Mouse (Mus musculus) midbrain, embryonic 14.5 days (tissue): ENCODE data around the gene Rpa1. TPM values are rescaled to one million over a fixed set of nuclear protein-coding genes. Genes with fewer than 3 reads are reported as not detected.

Experiments
- ATAC-seq: fragments of 200-750 bp; cut with Nextera tagmentation; 2 replicates; pipeline ENCODE4 v1.8.0; 2017; ENCODE audit warnings: moderate number of reproducible peaks, moderate library complexity; ENCODE audit not compliant: low FRiP score, low TSS enrichment
- DNase-seq: peaks from one replicate; pipeline ENCODE4 v3.0.0-alpha.2; 2015
- H3K27ac ChIP-seq: fragments of 300-500 bp; sonication (generic); replicated peaks from 2 replicates; pipeline ENCODE4 v1.5.1; 2014; ENCODE audit warnings: mild to moderate bottlenecking, low read depth, low read length, moderate library complexity
- H3K27me3 ChIP-seq: fragments of 300-500 bp; sonication (generic); 2 replicates; pipeline ENCODE4 v1.6.1; 2014; ENCODE audit warnings: low read length, control low read depth, mixed read lengths; ENCODE audit not compliant: control insufficient read depth, insufficient read depth
- H3K36me3 ChIP-seq: fragments of 300-500 bp; sonication (generic); 2 replicates; pipeline ENCODE4 v1.6.1; 2014; ENCODE audit warnings: low read length, control low read depth; ENCODE audit not compliant: control insufficient read depth, insufficient read depth
- H3K4me1 ChIP-seq: fragments of 300-500 bp; sonication (generic); 2 replicates; pipeline ENCODE4 v1.6.1; 2014; ENCODE audit warnings: mild to moderate bottlenecking, antibody characterized with exemption, low read length, control low read depth; ENCODE audit not compliant: control insufficient read depth, insufficient read depth
- H3K4me2 ChIP-seq: fragments of 300-500 bp; sonication (generic); 2 replicates; pipeline ENCODE4 v1.6.1; 2014; ENCODE audit warnings: mild to moderate bottlenecking, low read length, moderate library complexity
- H3K4me3 ChIP-seq: fragments of 300-500 bp; sonication (generic); replicated peaks from 2 replicates; pipeline ENCODE4 v1.5.1; 2014; ENCODE audit warnings: low read depth, low read length
- H3K9ac ChIP-seq: fragments of 300-500 bp; sonication (generic); replicated peaks from 2 replicates; pipeline ENCODE4 v1.6.1; 2014; ENCODE audit warnings: mild to moderate bottlenecking, low read length, moderate library complexity
- H3K9me3 ChIP-seq: fragments of 300-500 bp; sonication (generic); 2 replicates; pipeline ENCODE4 v1.6.1; 2016; ENCODE audit warnings: low read length, control low read depth, mixed read lengths; ENCODE audit not compliant: control insufficient read depth
- WGBS: fragments of 180-500 bp; shearing (Covaris S2); extraction: QIAGEN DNeasy Blood & Tissue Kit; methylation state at CpG from one replicate; pipeline ENCODE4 v1.1.7; 2014; 5-methylcytosine and 5-hydroxymethylcytosine counted together
- microRNA-seq: library from miRNA; unstranded; fragments of <30 nt; microRNA quantifications from one replicate; pipeline ENCODE4, GENCODE M21; 2016
- polyA plus RNA-seq: library from polyadenylated mRNA; unstranded; fragments of >200 nt; fragmentation: Nextera tagmentation; extraction: Ambion mirVana; gene quantifications from 2 replicates; pipeline ENCODE4 v1.2.1, GENCODE M21; 2014

Rpa1 gene
- polyA plus RNA-seq, 1 experiment from 2014 or later = 50.0 TPM

- ATAC-seq (no peak), DNase-seq (no peak)
- H3K4me3 ChIP-seq = no peak overlapping the region
- H3K9ac ChIP-seq = no peak overlapping the region
- WGBS = 76% methylated on average over 9 of the region's 9 CpGs
- H3K27me3 ChIP-seq = no peaks in the 10 kb centered on the region
- H3K27ac ChIP-seq = peak overlapping the region; percentile 52
- H3K36me3 ChIP-seq = no peaks in the 10 kb centered on the region
- no peak overlapping the region for H3K4me2 ChIP-seq
- peaks cover 39% of the 10 kb centered on the region for H3K4me1 ChIP-seq
- H3K9me3 ChIP-seq = no peaks in the 10 kb centered on the region
These were observed 98.5 kb downstream of the Rpa1 start for GRCm38 (mm10) chr11:75249588-75249987.

Small RNA genes within 50 kb of the gene (microRNA-seq; reads per million reads assigned to microRNA genes)
- not detected for gene Gm47300

Other genes starting within 250 kb of the Rpa1 start
- 0.66 and 0.92 TPM in 2 replicates for gene Hic1, start 178.8 kb downstream of the Rpa1 start, polyA plus RNA-seq
- gene Ovca2, start 169.5 kb downstream of the Rpa1 start, polyA plus RNA-seq = 15.4 and 20.2 TPM in 2 replicates
- gene Dph1, start 157.1 kb downstream of the Rpa1 start, polyA plus RNA-seq = 13.7 and 14.8 TPM in 2 replicates
- gene Rtn4rl1, start 154.5 kb downstream of the Rpa1 start, polyA plus RNA-seq = 16.5 and 17.4 TPM in 2 replicates
- gene Smyd4, start 109 bp upstream of the Rpa1 start, polyA plus RNA-seq = 9.5 and 12.0 TPM in 2 replicates
- gene Serpinf1, start 74.4 kb upstream of the Rpa1 start, polyA plus RNA-seq = 2.7 and 38.5 TPM in 2 replicates
- not detected in 2 replicates for gene Serpinf2, start 91.3 kb upstream of the Rpa1 start, polyA plus RNA-seq
- gene Wdr81, start 106.4 kb upstream of the Rpa1 start, polyA plus RNA-seq = 5.7 and 7.4 TPM in 2 replicates
- gene Tlcd2, start 113.4 kb upstream of the Rpa1 start, polyA plus RNA-seq = 1.1 and 2.5 TPM in 2 replicates
- gene Prpf8, start 138.5 kb upstream of the Rpa1 start, polyA plus RNA-seq = 59.9 and 89.5 TPM in 2 replicates
- 1.0 and 1.6 TPM in 2 replicates for gene Rilp, start 161.8 kb upstream of the Rpa1 start, polyA plus RNA-seq
- 2.0 and 3.6 TPM in 2 replicates for gene Scarf1, start 165.2 kb upstream of the Rpa1 start, polyA plus RNA-seq
- 15.7 and 18.3 TPM in 2 replicates for gene Slc43a2, start 183.4 kb upstream of the Rpa1 start, polyA plus RNA-seq
- gene Pitpna, start 239.8 kb upstream of the Rpa1 start, polyA plus RNA-seq = 115 and 120 TPM in 2 replicates